Mouse (Mus musculus) liver, embryonic 14.5 days (tissue): ENCODE measurements at regions not wholly inside any gene's neighbourhood (a gene's known extent, or its start where the extent isn't known, plus 50 kb on each side); places are given as distances from the start of the nearest gene placed in this dataset.

Experiments
- ATAC-seq: fragments of 200-750 bp; cut with Nextera tagmentation; 2 replicates; pipeline ENCODE4 v1.8.0; 2017; ENCODE audit warnings: moderate number of reproducible peaks, mild to moderate bottlenecking, moderate library complexity; ENCODE audit not compliant: insufficient read depth
- DNase-seq, 3 experiments: peaks; one replicate each; pipeline ENCODE4 v3.0.0-alpha.2; 2012 to 2013; ENCODE audit warnings: low read depth in 3 of 3, low spot score in 3 of 3
- H3K27ac ChIP-seq: fragments of 300-500 bp; sonication (generic); 2 replicates; pipeline ENCODE4 v1.5.1; 2014; ENCODE audit warnings: moderate library complexity, mild to moderate bottlenecking, control low read depth, inconsistent platforms
- H3K27me3 ChIP-seq: fragments of 300-500 bp; sonication (generic); 2 replicates; pipeline ENCODE4 v1.6.1; 2014; ENCODE audit warnings: mild to moderate bottlenecking, low read length, moderate library complexity; ENCODE audit not compliant: control insufficient read depth, insufficient read depth
- H3K36me3 ChIP-seq: fragments of 300-500 bp; sonication (generic); replicated peaks from 2 replicates; pipeline ENCODE4 v1.6.1; 2014; ENCODE audit warnings: low read depth; ENCODE audit not compliant: control insufficient read depth, insufficient read depth
- H3K4me1 ChIP-seq, 2 experiments: fragments of 200-500 bp in 1 of 2; fragments of 300-500 bp in 1 of 2; sonication (generic) in 1 of 2; replicated peaks; 2 replicates each; pipeline ENCODE4 v1.6.1; 2012 to 2014; ENCODE audit warnings: antibody characterized with exemption in 1 of 2, inconsistent platforms in 1 of 2, low read length in 1 of 2; ENCODE audit not compliant: control insufficient read depth in 2 of 2, insufficient read depth in 2 of 2
- H3K4me2 ChIP-seq: fragments of 300-500 bp; sonication (generic); 2 replicates; pipeline ENCODE4 v1.6.1; 2014; ENCODE audit warnings: low read depth, mild to moderate bottlenecking, control low read depth, moderate library complexity
- H3K4me3 ChIP-seq, 2 experiments: fragments of 200-500 bp in 1 of 2; fragments of 300-500 bp in 1 of 2; sonication (generic) in 1 of 2; 2 replicates each; pipeline ENCODE4 v1.5.1; 2012 to 2014; ENCODE audit warnings: low read depth in 2 of 2, low read length in 2 of 2, mild to moderate bottlenecking in 2 of 2, control low read depth in 1 of 2, inconsistent platforms in 1 of 2, moderate library complexity in 1 of 2; ENCODE audit not compliant: insufficient read depth in 1 of 2
- H3K9ac ChIP-seq: fragments of 300-500 bp; sonication (generic); replicated peaks from 2 replicates; pipeline ENCODE4 v1.6.1; 2014; ENCODE audit warnings: mild to moderate bottlenecking, control low read depth, moderate library complexity
- H3K9me3 ChIP-seq: fragments of 300-500 bp; sonication (generic); 2 replicates; pipeline ENCODE4 v1.6.1; 2016; ENCODE audit warnings: low read length, mixed read lengths; ENCODE audit not compliant: control insufficient read depth
- CTCF ChIP-seq: IDR thresholded peaks from 2 replicates; pipeline ENCODE4 v1.5.1; 2016; ENCODE audit warnings: antibody characterized with exemption, low read depth, control low read depth
- EP300 ChIP-seq: IDR thresholded peaks from 2 replicates; pipeline ENCODE4 v1.6.1; 2016; ENCODE audit warnings: antibody characterized with exemption, low read depth
- WGBS: fragments of 180-500 bp; shearing (Covaris S2); extraction: QIAGEN DNeasy Blood & Tissue Kit; methylation state at CpG from one replicate; pipeline ENCODE4 v1.1.7; 2014; ENCODE audit not compliant: insufficient replicate concordance; 5-methylcytosine and 5-hydroxymethylcytosine counted together

- WGBS = 19% methylated on average over 1 of the region's 1 CpGs
- Histone ChIP-seq H3K4me1 (no peaks in the 10 kb centered on the region), H3K9ac (no peak overlapping the region), H3K4me3 (no peak overlapping the region), H3K27ac (no peak overlapping the region), H3K36me3 (no peaks in the 10 kb centered on the region), H3K9me3 (no peaks in the 10 kb centered on the region), H3K4me2 (no peak overlapping the region), H3K27me3 (no peaks in the 10 kb centered on the region)
- ATAC-seq (no peak), DNase-seq (no peak)
- TF ChIP-seq EP300 (no peak), CTCF (no peak)
Measured at GRCm38 (mm10) chr2:56083226-56083625, 647.5 kb downstream of the Kcnj3 start.

- H3K9me3 ChIP-seq = no peaks in the 10 kb centered on the region
- 45% methylated on average over 3 of the region's 3 CpGs for WGBS
- no peak for TF ChIP-seq EP300
- TF ChIP-seq CTCF = no peak
- no peaks in the 10 kb centered on the region for H3K27me3 ChIP-seq
- DNase-seq (no peak), ATAC-seq (no peak)
- H3K27ac ChIP-seq = no peak overlapping the region
- no peaks in the 10 kb centered on the region for H3K4me1 ChIP-seq
- H3K4me2 ChIP-seq = no peak overlapping the region
- no peak overlapping the region for H3K9ac ChIP-seq
- no peak overlapping the region for H3K4me3 ChIP-seq
- H3K36me3 ChIP-seq = no peaks in the 10 kb centered on the region
Measured at GRCm38 (mm10) chr2:56109531-56109930, 673.8 kb downstream of the Kcnj3 start.

- no peak overlapping the region for H3K4me3 ChIP-seq
- no peaks in the 10 kb centered on the region for H3K9me3 ChIP-seq
- H3K9ac ChIP-seq = no peak overlapping the region
- H3K4me1 ChIP-seq = no peaks in the 10 kb centered on the region
- no peak for TF ChIP-seq EP300
- no peak for TF ChIP-seq CTCF
- 69% methylated on average over 6 of the region's 6 CpGs for WGBS
- H3K4me2 ChIP-seq = no peak overlapping the region
- no peak overlapping the region for H3K27ac ChIP-seq
- ATAC-seq (no peak), DNase-seq (no peak)
- H3K27me3 ChIP-seq = no peaks in the 10 kb centered on the region
- H3K36me3 ChIP-seq = no peaks in the 10 kb centered on the region
Measured at GRCm38 (mm10) chr2:56109975-56110374, 674.2 kb downstream of the Kcnj3 start.

- DNase-seq (no peak), ATAC-seq (no peak)
- H3K9me3 ChIP-seq = no peaks in the 10 kb centered on the region
- H3K9ac ChIP-seq = no peak overlapping the region
- 16% methylated on average over 3 of the region's 3 CpGs for WGBS
- TF ChIP-seq CTCF (no peak), EP300 (no peak)
- H3K27ac ChIP-seq = no peak overlapping the region
- H3K4me2 ChIP-seq = no peak overlapping the region
- H3K4me3 ChIP-seq = no peak overlapping the region
- H3K4me1 ChIP-seq = no peaks in the 10 kb centered on the region
- no peaks in the 10 kb centered on the region for H3K36me3 ChIP-seq
- H3K27me3 ChIP-seq = no peaks in the 10 kb centered on the region
Measured at GRCm38 (mm10) chr2:56114469-56114868, 678.7 kb downstream of the Kcnj3 start.

GRCm38 (mm10) chr2:56119368-56119767 lies 683.6 kb downstream of the Kcnj3 start:
- TF ChIP-seq EP300 = no peak
- no peak for TF ChIP-seq CTCF
- H3K4me3 ChIP-seq = no peak overlapping the region
- H3K9ac ChIP-seq = no peak overlapping the region
- H3K4me1 ChIP-seq = no peaks in the 10 kb centered on the region
- no peaks in the 10 kb centered on the region for H3K36me3 ChIP-seq
- H3K27ac ChIP-seq = no peak overlapping the region
- DNase-seq = no peak
- H3K27me3 ChIP-seq = no peaks in the 10 kb centered on the region
- no peak for ATAC-seq
- no peaks in the 10 kb centered on the region for H3K9me3 ChIP-seq
- no peak overlapping the region for H3K4me2 ChIP-seq
- WGBS = 31% methylated on average over 6 of the region's 6 CpGs
